Mouse (Mus musculus) kidney, adult 8-10 months (tissue): ENCODE results near the gene Arxes2.
A peak's percentile ranks its signal among the peaks of the same experiment; 100 is the strongest.
"Not testable (repeated sequence)": the region's sequence is repeated elsewhere in the genome, so short reads cannot be mapped to it uniquely, and the experiment has no call there.

ENCODE experiments used
- DNase-seq, 2 experiments: peaks; one replicate each; pipeline ENCODE4 v3.0.0; 2022

Gene Arxes2

GRCm38 (mm10) chrX:135993664-135994119, at the start of gene Arxes2:
Gene Arxes2 (plus strand): TSS chrX:135993824.
- DNase-seq = not testable (repeated sequence)

- DNase-seq = no peak
These were observed 44.8 kb upstream of the Arxes2 start for GRCm38 (mm10) chrX:135948699-135949437.

- DNase-seq = no peak
These were observed 36.5 kb upstream of the Arxes2 start for GRCm38 (mm10) chrX:135956988-135957690.

- DNase-seq = no peak
These were observed 35.9 kb upstream of the Arxes2 start for GRCm38 (mm10) chrX:135957691-135958081.

- no peak for DNase-seq
These were observed 34.9 kb upstream of the Arxes2 start for GRCm38 (mm10) chrX:135958589-135959225.

- DNase-seq = no peak
These were observed 34.1 kb upstream of the Arxes2 start for GRCm38 (mm10) chrX:135959536-135959935.

GRCm38 (mm10) chrX:135962342-135962741, 31.3 kb upstream of the Arxes2 start:
- DNase-seq = no peak

GRCm38 (mm10) chrX:135963130-135963529, 30.5 kb upstream of the Arxes2 start:
- no peak for DNase-seq

GRCm38 (mm10) chrX:135963629-135964028, 30.0 kb upstream of the Arxes2 start:
- DNase-seq = peak; percentile 4 to 7

- DNase-seq = no peak
These were observed 19.8 kb upstream of the Arxes2 start for GRCm38 (mm10) chrX:135973597-135974423.

- DNase-seq = no peak
These were observed 19.0 kb upstream of the Arxes2 start for GRCm38 (mm10) chrX:135974424-135975225.

- DNase-seq = peak; percentile 35 to 72
These were observed 18.4 kb upstream of the Arxes2 start for GRCm38 (mm10) chrX:135975226-135975552.

- no peak for DNase-seq
These were observed 8.9 kb upstream of the Arxes2 start for GRCm38 (mm10) chrX:135984539-135985260.

- DNase-seq = no peak
These were observed 7.4 kb upstream of the Arxes2 start for GRCm38 (mm10) chrX:135986267-135986666.

GRCm38 (mm10) chrX:135990661-135991060, 3.0 kb upstream of the Arxes2 start:
- DNase-seq = no peak

- DNase-seq = not testable (repeated sequence)
These were observed 431 bp upstream of the Arxes2 start for GRCm38 (mm10) chrX:135993192-135993594.

- no peak for DNase-seq
These were observed 13.7 kb downstream of the Arxes2 start for GRCm38 (mm10) chrX:136007199-136007843.

GRCm38 (mm10) chrX:136014392-136014791, 20.8 kb downstream of the Arxes2 start:
- DNase-seq = peak; percentile 17 to 28

GRCm38 (mm10) chrX:136030331-136030730, 36.7 kb downstream of the Arxes2 start:
- no peak for DNase-seq
